Mouse (Mus musculus): ENCODE data around the gene Lce1l. TPM values are rescaled to one million over a fixed set of nuclear protein-coding genes. Genes with fewer than 3 reads are reported as not detected.

Gene Lce1l
- total and polyA plus RNA-seq, 3 experiments: not detected

DNA sequence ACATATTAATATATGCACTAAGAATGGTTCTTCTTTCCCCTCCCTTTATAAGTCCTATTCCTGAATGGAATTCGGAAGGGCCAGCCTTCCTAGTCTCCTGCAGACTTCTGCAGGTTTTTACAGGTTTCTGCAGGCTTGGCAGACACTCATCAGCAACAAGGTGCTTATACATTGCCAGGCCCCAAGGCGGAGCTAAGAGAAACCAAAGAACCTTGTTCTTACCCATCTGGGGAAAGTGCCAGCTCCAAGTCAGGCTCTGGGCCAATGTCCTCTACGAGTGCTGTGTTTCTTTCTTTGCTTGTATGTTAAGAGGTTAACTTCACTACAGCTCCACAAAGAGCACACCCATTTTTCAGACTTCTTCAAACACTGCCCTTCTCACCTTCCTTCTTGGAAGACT, 43.0 kb upstream of the Lce1l start:
- no peaks in the 10 kb centered on the region for H3K9me3 ChIP-seq (replicated peaks; ENCODE audit: low read length)
- in situ Hi-C loops (cut with MboI; ENCODE audit: low pct_ligation_motif_present, low pct_unique_long_range_greater_than_20kb, low sequenced_read_pairs) (no loop called here), dilution Hi-C loops (cut with MboI; ENCODE audit: extremely low pct_ligation_motif_present, extremely low pct_unique_long_range_greater_than_20kb, low sequenced_read_pairs) (no loop called here)
- H3K27me3 ChIP-seq (replicated peaks): no peaks in the 10 kb centered on the region
- DNase-seq (ENCODE audit: extremely low read depth): no peak
- no peak overlapping the region for H3K9ac ChIP-seq (ENCODE audit: insufficient read depth, low read depth)
- no peak overlapping the region for H3K27ac ChIP-seq (ENCODE audit: insufficient read depth, low read depth)
- no peaks in the 10 kb centered on the region for H3K79me2 ChIP-seq (replicated peaks; ENCODE audit: control insufficient read depth, extremely low read depth, insufficient read depth, poor library complexity, severe bottlenecking)
- no peaks in the 10 kb centered on the region for H3K4me1 ChIP-seq (ENCODE audit: control insufficient read depth in 1 of 2, insufficient read depth in 2 of 2)
- H3K36me3 ChIP-seq (replicated peaks in 1 of 2; ENCODE audit: control insufficient read depth in 1 of 2, insufficient read depth in 1 of 2, low read length in 1 of 2): no peaks in the 10 kb centered on the region
- TF ChIP-seq TBP (conservative IDR thresholded peaks at IDR 0.05; ENCODE audit: low read depth, low read length) (no peak), ETS1 (conservative IDR thresholded peaks at IDR 0.05; ENCODE audit: low read depth, low read length) (no peak), RAD21 (IDR thresholded peaks at IDR 0.05; ENCODE audit: low read depth, low read length) (no peak), MYC (IDR thresholded peaks at IDR 0.05; ENCODE audit: low read depth, low read length) (no peak), RCOR1 (conservative IDR thresholded peaks at IDR 0.05; ENCODE audit: low read depth, low read length) (no peak), MAFK (IDR thresholded peaks at IDR 0.05; ENCODE audit: insufficient replicate concordance, low read length) (no peak), ZMIZ1 (IDR thresholded peaks at IDR 0.05; ENCODE audit: low read depth, low read length) (no peak), SMC3 (IDR thresholded peaks at IDR 0.05; ENCODE audit: low read depth, low read length) (no peak), ZKSCAN1 (IDR thresholded peaks at IDR 0.05; ENCODE audit: borderline replicate concordance, low read depth, low read length) (no peak), ELF1 (IDR thresholded peaks at IDR 0.05; ENCODE audit: low read depth, low read length) (no peak), UBTF (IDR thresholded peaks at IDR 0.05; ENCODE audit: low read depth, low read length) (no peak), E2F4 (IDR thresholded peaks at IDR 0.05; ENCODE audit: insufficient replicate concordance, low read depth, low read length) (no peak), MEF2A (IDR thresholded peaks at IDR 0.05; ENCODE audit: borderline replicate concordance, low read depth, low read length) (no peak), EP300 (IDR thresholded peaks at IDR 0.05; ENCODE audit: low read length) (no peak), GABPA (IDR thresholded peaks at IDR 0.05; ENCODE audit: insufficient replicate concordance, low read depth, low read length) (no peak), TCF12 (IDR thresholded peaks at IDR 0.05; ENCODE audit: low read depth, low read length) (no peak)
- no peak overlapping the region for H3K4me3 ChIP-seq (replicated peaks in 1 of 3; ENCODE audit: low read depth in 2 of 3, low read length in 2 of 3, poor library complexity in 1 of 3)
- H3K4me2 ChIP-seq (ENCODE audit: insufficient read depth, low read depth, poor library complexity, severe bottlenecking): no peak overlapping the region

GRCm38 (mm10) chr3:92874180-92874579, 23.1 kb upstream of the Lce1l start:
- Histone ChIP-seq H3K9ac (ENCODE audit: insufficient read depth, low read depth) (no peak overlapping the region), H3K79me2 (replicated peaks; ENCODE audit: control insufficient read depth, extremely low read depth, insufficient read depth, poor library complexity, severe bottlenecking) (no peaks in the 10 kb centered on the region), H3K4me2 (ENCODE audit: insufficient read depth, low read depth, poor library complexity, severe bottlenecking) (no peak overlapping the region), H3K36me3 (replicated peaks in 1 of 2; ENCODE audit: control insufficient read depth in 1 of 2, insufficient read depth in 1 of 2, low read length in 1 of 2) (no peaks in the 10 kb centered on the region), H3K9me3 (replicated peaks; ENCODE audit: low read length) (no peaks in the 10 kb centered on the region), H3K27me3 (replicated peaks) (no peaks in the 10 kb centered on the region), H3K4me1 (ENCODE audit: control insufficient read depth in 1 of 2, insufficient read depth in 2 of 2) (no peaks in the 10 kb centered on the region), H3K4me3 (replicated peaks in 1 of 3; ENCODE audit: low read depth in 2 of 3, low read length in 2 of 3, poor library complexity in 1 of 3) (no peak overlapping the region), H3K27ac (ENCODE audit: insufficient read depth, low read depth) (no peak overlapping the region)
- TF ChIP-seq MAX (IDR thresholded peaks at IDR 0.05; ENCODE audit: low read length) (no peak), PAX5 (IDR thresholded peaks at IDR 0.05; ENCODE audit: low read length) (no peak), CHD1 (IDR thresholded peaks at IDR 0.05; ENCODE audit: low read depth, low read length) (no peak)
- dilution Hi-C loops (cut with MboI; ENCODE audit: extremely low pct_ligation_motif_present, extremely low pct_unique_long_range_greater_than_20kb, low sequenced_read_pairs) (no loop called here), in situ Hi-C loops (cut with MboI; ENCODE audit: low pct_ligation_motif_present, low pct_unique_long_range_greater_than_20kb, low sequenced_read_pairs) (no loop called here)
- DNase-seq (ENCODE audit: extremely low read depth): no peak
